Mouse (Mus musculus): ENCODE measurements around the gene Rreb1. TPM values are rescaled to one million over a fixed set of nuclear protein-coding genes. Genes with fewer than 3 reads are reported as not detected.

The Rreb1 gene
- polyA plus RNA-seq, 1 experiment from 2014 or later = 14.5 TPM

DNA sequence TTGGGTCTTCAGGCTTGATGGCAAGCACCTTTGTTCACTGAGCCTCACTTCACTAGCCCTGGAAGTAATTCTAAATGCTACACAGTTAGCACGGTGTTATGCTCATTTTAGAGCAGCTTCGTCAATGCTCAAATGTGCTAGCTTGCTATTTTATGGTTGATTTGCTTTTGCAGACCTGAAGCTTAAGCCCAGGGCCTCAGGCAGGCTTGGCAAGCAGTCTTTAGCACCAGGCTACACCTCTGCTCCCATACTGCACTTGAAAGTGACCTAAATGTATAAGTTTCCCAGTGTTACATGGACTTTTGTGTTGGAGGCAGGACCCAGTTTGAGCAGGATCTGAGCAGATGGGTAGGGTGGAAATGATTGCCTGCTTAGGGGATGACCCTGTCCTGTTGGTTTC, 97.7 kb downstream of the Rreb1 start:
- H3K4me3 ChIP-seq (replicated peaks) = no peak overlapping the region
- no peak overlapping the region for H3K4me2 ChIP-seq
- WGBS = 64% methylated on average over 2 of the region's 2 CpGs
- ATAC-seq (replicated peaks; ENCODE audit: low FRiP score) = no peak
- H3K36me3 ChIP-seq = no peaks in the 10 kb centered on the region
- H3K9ac ChIP-seq = no peak overlapping the region
- H3K4me1 ChIP-seq = peaks cover 58% of the 10 kb centered on the region
- H3K27ac ChIP-seq = peak overlapping the region; percentile 29
- no peaks in the 10 kb centered on the region for H3K9me3 ChIP-seq (replicated peaks)
- no peaks in the 10 kb centered on the region for H3K27me3 ChIP-seq

DNA sequence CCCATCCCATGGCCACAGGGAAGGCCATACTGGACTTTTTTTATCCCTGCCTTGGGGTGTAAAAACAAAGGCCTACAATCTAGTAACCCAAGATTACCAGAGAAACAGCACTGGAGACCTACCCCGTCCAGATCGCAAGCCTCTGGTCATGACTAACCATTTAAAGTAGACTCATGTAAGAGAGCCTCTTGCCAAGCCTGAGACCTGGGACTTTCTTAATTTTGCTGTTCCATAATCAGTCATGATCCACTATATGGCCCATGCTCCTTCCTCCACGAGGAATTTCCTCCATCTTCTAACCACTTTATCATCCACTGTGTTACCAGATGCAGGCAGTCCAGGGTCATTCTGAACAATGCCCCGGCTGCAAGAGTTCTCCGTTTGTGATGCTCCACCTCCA, 98.2 kb downstream of the Rreb1 start:
- ATAC-seq (replicated peaks; ENCODE audit: low FRiP score) = no peak
- Histone ChIP-seq H3K27me3 (no peaks in the 10 kb centered on the region), H3K9ac (no peak overlapping the region), H3K4me2 (no peak overlapping the region), H3K27ac (peak overlapping the region; percentile 29; the same call in 1 of the 2 replicates), H3K4me1 (peaks cover 60% of the 10 kb centered on the region), H3K36me3 (no peaks in the 10 kb centered on the region), H3K9me3 (replicated peaks) (no peaks in the 10 kb centered on the region), H3K4me3 (replicated peaks) (no peak overlapping the region)
- 63% methylated on average over 5 of the region's 5 CpGs for WGBS

DNA sequence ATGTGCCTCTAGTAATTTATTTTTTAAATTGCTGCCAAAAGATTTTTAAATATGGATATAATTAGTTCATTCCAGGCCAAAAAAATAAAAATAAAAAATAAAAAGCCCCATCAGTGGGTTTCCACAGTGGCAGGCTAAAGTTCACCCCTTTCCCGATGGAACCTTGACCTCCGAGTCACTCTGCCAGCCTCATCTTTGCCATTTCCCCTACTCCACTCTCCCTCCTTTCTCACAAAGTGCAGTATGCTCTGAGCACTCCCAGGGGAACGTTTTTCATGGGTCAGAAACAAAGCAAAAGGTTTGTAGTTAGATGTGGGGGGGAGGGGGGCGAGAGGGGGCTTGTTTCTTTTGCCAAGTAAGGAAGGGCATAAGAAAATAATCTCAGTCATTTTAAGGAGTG, 98.6 kb downstream of the Rreb1 start:
- Histone ChIP-seq H3K27ac (no peak overlapping the region), H3K4me1 (peaks cover 62% of the 10 kb centered on the region), H3K9ac (no peak overlapping the region), H3K36me3 (no peaks in the 10 kb centered on the region), H3K27me3 (no peaks in the 10 kb centered on the region), H3K4me2 (no peak overlapping the region), H3K9me3 (replicated peaks) (no peaks in the 10 kb centered on the region), H3K4me3 (replicated peaks) (no peak overlapping the region)
- 45% methylated on average over 4 of the region's 4 CpGs for WGBS
- ATAC-seq (replicated peaks; ENCODE audit: low FRiP score) = no peak

GRCm38 (mm10) chr13:37877241-37877640, 99.0 kb downstream of the Rreb1 start:
- no peaks in the 10 kb centered on the region for H3K9me3 ChIP-seq (replicated peaks)
- no peak overlapping the region for H3K9ac ChIP-seq
- 73% methylated on average over 3 of the region's 3 CpGs for WGBS
- no peak for ATAC-seq (replicated peaks; ENCODE audit: low FRiP score)
- H3K4me1 ChIP-seq = peaks cover 60% of the 10 kb centered on the region
- H3K4me2 ChIP-seq = no peak overlapping the region
- H3K4me3 ChIP-seq (replicated peaks) = no peak overlapping the region
- H3K27me3 ChIP-seq = no peaks in the 10 kb centered on the region
- no peak overlapping the region for H3K27ac ChIP-seq
- H3K36me3 ChIP-seq = no peaks in the 10 kb centered on the region

DNA sequence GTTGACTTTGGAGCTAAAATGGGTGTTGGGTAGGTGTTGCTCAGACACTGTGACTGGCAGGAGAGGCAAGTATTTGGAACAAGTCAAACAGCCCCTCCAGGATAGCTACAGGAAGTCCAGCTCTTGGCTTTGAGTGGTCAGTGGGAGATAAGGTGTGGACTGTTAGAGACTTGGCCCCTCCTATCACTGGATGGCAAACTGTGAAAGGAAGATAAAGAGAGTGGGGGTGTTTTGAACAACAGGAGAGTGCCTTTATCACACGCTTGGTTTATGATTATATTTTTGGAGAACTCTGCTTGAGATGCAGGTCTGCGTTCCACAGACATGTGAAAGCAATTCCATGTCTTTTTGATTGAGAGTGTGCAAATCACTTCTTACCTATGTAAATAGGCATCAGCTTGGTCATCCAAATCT, 100.7 kb downstream of the Rreb1 start:
- whole genome bisulfite sequencing = 79% methylated on average over 2 of the region's 2 CpGs
- Histone ChIP-seq H3K4me2 (no peak overlapping the region), H3K27me3 (no peaks in the 10 kb centered on the region), H3K27ac (no peak overlapping the region), H3K4me1 (peaks cover 54% of the 10 kb centered on the region), H3K4me3 (replicated peaks) (no peak overlapping the region), H3K9ac (no peak overlapping the region), H3K36me3 (no peaks in the 10 kb centered on the region), H3K9me3 (replicated peaks) (no peaks in the 10 kb centered on the region)
- ATAC-seq (replicated peaks; ENCODE audit: low FRiP score) = no peak

GRCm38 (mm10) chr13:37879556-37879955, 101.4 kb downstream of the Rreb1 start:
- 48% methylated on average over 5 of the region's 5 CpGs for WGBS
- Histone ChIP-seq H3K9ac (no peak overlapping the region), H3K36me3 (no peaks in the 10 kb centered on the region), H3K4me2 (no peak overlapping the region), H3K9me3 (replicated peaks) (no peaks in the 10 kb centered on the region), H3K4me1 (peaks cover 54% of the 10 kb centered on the region), H3K27ac (peak overlapping the region; percentile 71; the same call in 1 of the 2 replicates), H3K27me3 (no peaks in the 10 kb centered on the region), H3K4me3 (replicated peaks) (no peak overlapping the region)
- ATAC-seq (replicated peaks; ENCODE audit: low FRiP score) = no peak; the same call in 1 of the 2 replicates

GRCm38 (mm10) chr13:37880035-37880434, 101.8 kb downstream of the Rreb1 start:
- Histone ChIP-seq H3K27me3 (no peaks in the 10 kb centered on the region), H3K4me1 (peaks cover 53% of the 10 kb centered on the region), H3K9me3 (replicated peaks) (no peaks in the 10 kb centered on the region), H3K9ac (peak overlapping the region; percentile 2; the same call in 1 of the 2 replicates), H3K36me3 (no peaks in the 10 kb centered on the region), H3K27ac (peak overlapping the region; percentile 71), H3K4me2 (no peak overlapping the region), H3K4me3 (replicated peaks) (no peak overlapping the region)
- 43% methylated on average over 1 of the region's 1 CpGs for WGBS
- ATAC-seq (replicated peaks; ENCODE audit: low FRiP score) = no peak

GRCm38 (mm10) chr13:37880581-37881130, 102.5 kb downstream of the Rreb1 start:
- H3K27me3 ChIP-seq = no peaks in the 10 kb centered on the region
- H3K4me2 ChIP-seq = peak overlapping the region; percentile 18; the same call in 1 of the 2 replicates
- H3K36me3 ChIP-seq = no peaks in the 10 kb centered on the region
- no peak for ATAC-seq (replicated peaks; ENCODE audit: low FRiP score)
- no peaks in the 10 kb centered on the region for H3K9me3 ChIP-seq (replicated peaks)
- WGBS = 43% methylated on average over 9 of the region's 9 CpGs
- peak overlapping the region; percentile 71 for H3K27ac ChIP-seq
- peaks cover 49% of the 10 kb centered on the region for H3K4me1 ChIP-seq
- peak overlapping the region; percentile 15; the same call in 1 of the 2 replicates for H3K9ac ChIP-seq
- no peak overlapping the region for H3K4me3 ChIP-seq (replicated peaks)

DNA sequence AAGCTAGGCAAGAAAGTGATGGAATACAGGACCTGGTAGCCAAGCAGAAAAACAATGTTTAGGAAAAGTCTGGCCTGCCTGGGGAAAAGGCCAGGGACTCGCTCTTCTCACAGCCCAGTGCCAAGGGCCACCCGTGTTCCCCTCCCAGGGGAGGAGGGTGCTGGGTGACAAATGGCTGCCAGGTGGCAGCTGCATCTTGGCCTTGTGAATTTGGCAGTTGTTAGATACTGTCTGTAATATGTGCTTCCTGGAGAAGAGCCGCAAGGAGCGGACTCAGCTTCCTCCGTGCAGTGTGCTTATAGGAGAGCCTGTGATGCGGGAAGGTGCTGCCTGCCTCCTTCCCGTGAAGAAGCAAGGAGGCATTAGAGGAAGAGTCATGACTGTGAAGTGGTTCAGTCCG, 104.3 kb downstream of the Rreb1 start:
- Histone ChIP-seq H3K4me3 (replicated peaks) (no peak overlapping the region), H3K27ac (no peak overlapping the region), H3K36me3 (no peaks in the 10 kb centered on the region), H3K4me2 (no peak overlapping the region), H3K9me3 (replicated peaks) (no peaks in the 10 kb centered on the region), H3K9ac (no peak overlapping the region), H3K4me1 (peaks cover 41% of the 10 kb centered on the region), H3K27me3 (no peaks in the 10 kb centered on the region)
- ATAC-seq (replicated peaks; ENCODE audit: low FRiP score) = no peak
- 72% methylated on average over 8 of the region's 8 CpGs for WGBS

GRCm38 (mm10) chr13:37883008-37883407, 104.8 kb downstream of the Rreb1 start:
- Histone ChIP-seq H3K4me1 (peaks cover 41% of the 10 kb centered on the region), H3K9me3 (replicated peaks) (no peaks in the 10 kb centered on the region), H3K27me3 (no peaks in the 10 kb centered on the region), H3K27ac (no peak overlapping the region), H3K9ac (no peak overlapping the region), H3K36me3 (no peaks in the 10 kb centered on the region), H3K4me2 (no peak overlapping the region), H3K4me3 (replicated peaks) (no peak overlapping the region)
- 83% methylated on average over 5 of the region's 5 CpGs for WGBS
- no peak for ATAC-seq (replicated peaks; ENCODE audit: low FRiP score)

DNA sequence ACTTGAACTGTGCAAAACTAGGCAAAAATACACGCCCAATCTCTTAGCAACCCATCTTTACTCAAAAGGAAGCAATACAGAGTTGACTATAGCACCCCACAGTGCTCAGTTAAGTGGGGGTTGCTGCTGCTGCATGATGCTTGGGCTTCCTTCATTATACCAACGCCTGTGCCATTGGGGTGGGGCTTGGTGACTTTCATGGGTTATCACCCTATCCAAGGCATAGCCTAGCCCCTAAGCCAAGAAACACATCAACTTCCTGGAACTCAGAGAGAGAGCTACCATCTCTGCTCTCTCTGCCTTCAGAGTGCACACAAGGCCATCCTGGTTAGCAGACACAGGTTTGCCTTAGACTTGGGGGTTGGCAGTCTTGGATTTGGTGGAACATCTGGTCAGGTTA, 107.2 kb downstream of the Rreb1 start:
- Histone ChIP-seq H3K27ac (no peak overlapping the region), H3K36me3 (peaks cover 19% of the 10 kb centered on the region; the same call in 1 of the 2 replicates), H3K9ac (no peak overlapping the region), H3K4me1 (peaks cover 27% of the 10 kb centered on the region), H3K27me3 (no peaks in the 10 kb centered on the region), H3K4me3 (replicated peaks) (no peak overlapping the region), H3K9me3 (replicated peaks) (no peaks in the 10 kb centered on the region), H3K4me2 (no peak overlapping the region)
- 90% methylated on average over 2 of the region's 2 CpGs for WGBS
- no peak for ATAC-seq (replicated peaks; ENCODE audit: low FRiP score)

- no peak for ATAC-seq (replicated peaks; ENCODE audit: low FRiP score)
- Histone ChIP-seq H3K27ac (no peak overlapping the region), H3K4me1 (peaks cover 21% of the 10 kb centered on the region), H3K4me2 (no peak overlapping the region), H3K27me3 (no peaks in the 10 kb centered on the region), H3K36me3 (peaks cover 25% of the 10 kb centered on the region; the same call in 1 of the 2 replicates), H3K9ac (no peak overlapping the region), H3K9me3 (replicated peaks) (no peaks in the 10 kb centered on the region), H3K4me3 (replicated peaks) (no peak overlapping the region)
- WGBS = 85% methylated on average over 6 of the region's 6 CpGs
These were observed 107.8 kb downstream of the Rreb1 start for GRCm38 (mm10) chr13:37886024-37886423.

- Histone ChIP-seq H3K27me3 (no peaks in the 10 kb centered on the region), H3K4me1 (peaks cover 5% of the 10 kb centered on the region; the same call in 1 of the 2 replicates), H3K9ac (no peak overlapping the region), H3K27ac (no peak overlapping the region), H3K9me3 (replicated peaks) (no peaks in the 10 kb centered on the region), H3K4me3 (replicated peaks) (no peak overlapping the region), H3K4me2 (no peak overlapping the region), H3K36me3 (peaks cover 85% of the 10 kb centered on the region)
- no peak for ATAC-seq (replicated peaks; ENCODE audit: low FRiP score)
- WGBS = 79% methylated on average over 8 of the region's 8 CpGs
These were observed 116.6 kb downstream of the Rreb1 start for GRCm38 (mm10) chr13:37894756-37895155.
